Mouse (Mus musculus) MEL (cell line): ENCODE data around the gene Topbp1. TPM values are rescaled to one million over a fixed set of nuclear protein-coding genes. Genes with fewer than 3 reads are reported as not detected.

Experiments used
- DNase-seq: peaks from one replicate; pipeline ENCODE4 v3.0.0; 2011; ENCODE audit warnings: low read depth, low spot score
- H3K27ac ChIP-seq: 2 replicates; pipeline ENCODE4 v1.5.1; 2012; ENCODE audit warnings: low read depth, mild to moderate bottlenecking, control low read depth, low read length, moderate library complexity; ENCODE audit not compliant: control insufficient read depth
- H3K27me3 ChIP-seq, 2 experiments: fragments of 150-350 bp in 1 of 2; sonication (generic) in 1 of 2; 2 replicates each; pipeline ENCODE4 v1.6.1; 2012; ENCODE audit warnings: low read length in 2 of 2, mild to moderate bottlenecking in 2 of 2, improper control_type of control experiment in 1 of 2, moderate library complexity in 1 of 2; ENCODE audit not compliant: insufficient read depth in 2 of 2, control insufficient read depth in 1 of 2
- H3K36me3 ChIP-seq, 2 experiments: 2 replicates each; pipeline ENCODE4 v1.6.1; 2012 to 2014; ENCODE audit warnings: low read length in 2 of 2, improper control_type of control experiment in 1 of 2, inconsistent platforms in 1 of 2, mild to moderate bottlenecking in 1 of 2; ENCODE audit not compliant: insufficient read depth in 2 of 2, control insufficient read depth in 1 of 2
- H3K4me1 ChIP-seq, 2 experiments: fragments of 150-350 bp in 1 of 2; sonication (generic) in 1 of 2; 2 replicates each; pipeline ENCODE4 v1.6.1; 2012; ENCODE audit warnings: low read length in 2 of 2, improper control_type of control experiment in 1 of 2, mild to moderate bottlenecking in 1 of 2; ENCODE audit not compliant: insufficient read depth in 2 of 2, control insufficient read depth in 1 of 2
- H3K4me3 ChIP-seq, 2 experiments: fragments of 150-350 bp in 1 of 2; sonication (generic) in 1 of 2; 2 replicates each; pipeline ENCODE4 v1.5.1; 2012; ENCODE audit warnings: low read depth in 2 of 2, low read length in 2 of 2, mild to moderate bottlenecking in 2 of 2, moderate library complexity in 2 of 2, control low read depth in 1 of 2, improper control_type of control experiment in 1 of 2; ENCODE audit not compliant: control insufficient read depth in 1 of 2, insufficient read depth in 1 of 2
- H3K79me2 ChIP-seq: 2 replicates; pipeline ENCODE4 v1.6.1; 2012; ENCODE audit warnings: mild to moderate bottlenecking, low read length, moderate library complexity; ENCODE audit not compliant: control insufficient read depth, poor library complexity, insufficient read depth
- H3K9ac ChIP-seq: 2 replicates; pipeline ENCODE4 v1.6.1; 2012; ENCODE audit warnings: low read depth, mild to moderate bottlenecking, control low read depth, low read length, moderate library complexity; ENCODE audit not compliant: control insufficient read depth, poor library complexity, severe bottlenecking
- H3K9me3 ChIP-seq: fragments of 150-350 bp; sonication (generic); replicated peaks from 2 replicates; pipeline ENCODE4 v1.6.1; 2012; ENCODE audit warnings: mild to moderate bottlenecking, low read length, improper control_type of control experiment, moderate library complexity; ENCODE audit not compliant: insufficient read depth
- BHLHE40 ChIP-seq: IDR thresholded peaks from 2 replicates; pipeline ENCODE4 v1.6.1; 2012; ENCODE audit warnings: low read depth, mild to moderate bottlenecking, inconsistent platforms, low read length, improper control_type of control experiment, borderline replicate concordance
- CHD1 ChIP-seq: IDR thresholded peaks from 2 replicates; pipeline ENCODE4 v1.6.1; 2012; ENCODE audit warnings: low read depth, mild to moderate bottlenecking, inconsistent platforms, low read length, improper control_type of control experiment
- CHD2 ChIP-seq: IDR thresholded peaks from 2 replicates; pipeline ENCODE4 v1.6.1; 2011; ENCODE audit warnings: low read length, improper control_type of control experiment
- CTCF ChIP-seq, 3 experiments: IDR thresholded peaks in 2 of 3; conservative IDR thresholded peaks in 1 of 3; 2 replicates each; pipeline ENCODE4 v1.5.1; 2011 to 2012; ENCODE audit warnings: low read length in 3 of 3, low read depth in 2 of 3, mild to moderate bottlenecking in 2 of 3, improper control_type of control experiment in 1 of 3, inconsistent platforms in 1 of 3, mixed read lengths in 1 of 3, moderate library complexity in 1 of 3; ENCODE audit not compliant: control insufficient read depth in 1 of 3, insufficient read depth in 1 of 3, poor library complexity in 1 of 3, severe bottlenecking in 1 of 3
- ELF1 ChIP-seq: IDR thresholded peaks from 2 replicates; pipeline ENCODE4 v1.6.1; 2014; ENCODE audit warnings: low read depth, mild to moderate bottlenecking, inconsistent platforms, low read length, improper control_type of control experiment, moderate library complexity
- EP300 ChIP-seq, 2 experiments: IDR thresholded peaks; 2 replicates each; pipeline ENCODE4 v1.6.1; 2011; ENCODE audit warnings: improper control_type of control experiment in 2 of 2, low read length in 2 of 2, low read depth in 1 of 2, mild to moderate bottlenecking in 1 of 2
- ETS1 ChIP-seq: IDR thresholded peaks from 2 replicates; pipeline ENCODE4 v1.6.1; 2012; ENCODE audit warnings: low read depth, mild to moderate bottlenecking, inconsistent platforms, low read length, improper control_type of control experiment, moderate library complexity
- GABPA ChIP-seq: IDR thresholded peaks from 2 replicates; pipeline ENCODE4 v1.6.1; 2012; ENCODE audit warnings: low read depth, mild to moderate bottlenecking, inconsistent platforms, low read length, improper control_type of control experiment, moderate library complexity
- MAZ ChIP-seq: IDR thresholded peaks from 2 replicates; pipeline ENCODE4 v1.6.1; 2012; ENCODE audit warnings: low read depth, mild to moderate bottlenecking, inconsistent platforms, low read length, improper control_type of control experiment
- MEF2A ChIP-seq: IDR thresholded peaks from 2 replicates; pipeline ENCODE4 v1.6.1; 2014; ENCODE audit warnings: low read depth, mild to moderate bottlenecking, inconsistent platforms, low read length, improper control_type of control experiment; ENCODE audit not compliant: poor library complexity, insufficient replicate concordance, severe bottlenecking; ENCODE audit errors: extremely low read depth
- MXI1 ChIP-seq: IDR thresholded peaks from 2 replicates; pipeline ENCODE4 v1.6.1; 2011; ENCODE audit warnings: mild to moderate bottlenecking, low read depth, low read length, improper control_type of control experiment
- POLR2AphosphoS2 ChIP-seq: IDR thresholded peaks from 2 replicates; pipeline ENCODE4 v1.6.1; 2011; ENCODE audit warnings: low read length, improper control_type of control experiment
- POLR2AphosphoS5 ChIP-seq: IDR thresholded peaks from 2 replicates; pipeline ENCODE4 v1.6.1; 2012; ENCODE audit warnings: low read depth, borderline replicate concordance, mild to moderate bottlenecking, inconsistent platforms, low read length, moderate library complexity, mixed read lengths
- RAD21 ChIP-seq: IDR thresholded peaks from 2 replicates; pipeline ENCODE4 v1.6.1; 2011; ENCODE audit warnings: mild to moderate bottlenecking, low read depth, low read length, improper control_type of control experiment
- RCOR1 ChIP-seq: IDR thresholded peaks from 2 replicates; pipeline ENCODE4 v1.6.1; 2012; ENCODE audit warnings: low read depth, mild to moderate bottlenecking, inconsistent platforms, low read length, improper control_type of control experiment
- SIN3A ChIP-seq: IDR thresholded peaks from 2 replicates; pipeline ENCODE4 v1.6.1; 2012; ENCODE audit warnings: low read length, improper control_type of control experiment, inconsistent platforms
- SMC3 ChIP-seq: IDR thresholded peaks from 2 replicates; pipeline ENCODE4 v1.6.1; 2011; ENCODE audit warnings: low read depth, low read length, improper control_type of control experiment
- USF1 ChIP-seq: IDR thresholded peaks from 2 replicates; pipeline ENCODE4 v1.6.1; 2014; ENCODE audit warnings: low read depth, mild to moderate bottlenecking, inconsistent platforms, low read length, improper control_type of control experiment, moderate library complexity
- USF2 ChIP-seq, 2 experiments: IDR thresholded peaks; 2 replicates each; pipeline ENCODE4 v1.6.1; 2011 to 2012; ENCODE audit warnings: improper control_type of control experiment in 2 of 2, low read length in 2 of 2, borderline replicate concordance in 1 of 2, inconsistent platforms in 1 of 2, low read depth in 1 of 2, mild to moderate bottlenecking in 1 of 2; ENCODE audit not compliant: insufficient read depth in 1 of 2
- ZKSCAN1 ChIP-seq: IDR thresholded peaks from 2 replicates; pipeline ENCODE4 v1.6.1; 2012; ENCODE audit warnings: low read depth, mild to moderate bottlenecking, inconsistent platforms, low read length, improper control_type of control experiment, moderate library complexity
- polyA plus RNA-seq, 2 experiments: library from polyadenylated mRNA; stranded (reverse) in 1 of 2; unstranded in 1 of 2; fragments of >175 nt in 1 of 2; fragments of >200 nt in 1 of 2; gene quantifications; 2 replicates each; pipeline versions ENCODE4 v1.2.1 to v1.2.4; 2012; ENCODE audit warnings: low replicate concordance in 2 of 2, low read depth in 1 of 2; ENCODE audit not compliant: insufficient read length in 2 of 2, insufficient read depth in 1 of 2, missing spikeins in 1 of 2
- total RNA-seq: library from RNA; depleted of rRNA; stranded (reverse); fragments of 300-350 nt; gene quantifications from 2 replicates; pipeline ENCODE4 v1.2.3, GENCODE M21; 2012

Gene Topbp1
- total and polyA plus RNA-seq, 3 experiments, result 127 to 756 (median 216) TPM

- Histone ChIP-seq H3K36me3 (peaks cover 0 to 10% of the 10 kb centered on the region in 2 experiments; a peak in 2 of 4 replicates), H3K27ac (no peak overlapping the region), H3K79me2 (no peaks in the 10 kb centered on the region), H3K27me3 (no peaks in the 10 kb centered on the region), H3K9me3 (no peaks in the 10 kb centered on the region), H3K4me1 (peaks cover 2 to 9% of the 10 kb centered on the region in 2 experiments), H3K9ac (no peak overlapping the region), H3K4me3 (no peak overlapping the region)
- DNase-seq, result no peak
- TF ChIP-seq POLR2AphosphoS2 (no peak), BHLHE40 (no peak)
Observed at GRCm38 (mm10) chr9:103286396-103286795, 18.6 kb upstream of the Topbp1 start.

GRCm38 (mm10) chr9:103286901-103287422 lies 18.1 kb upstream of the Topbp1 start:
- Histone ChIP-seq H3K9me3 (no peaks in the 10 kb centered on the region), H3K27me3 (no peaks in the 10 kb centered on the region), H3K4me1 (peaks cover 2 to 9% of the 10 kb centered on the region in 2 experiments), H3K27ac (no peak overlapping the region), H3K79me2 (no peaks in the 10 kb centered on the region), H3K4me3 (no peak overlapping the region), H3K36me3 (peaks cover 0 to 10% of the 10 kb centered on the region in 2 experiments; a peak in 2 of 4 replicates), H3K9ac (no peak overlapping the region)
- DNase-seq, result peak; percentile 12
- TF ChIP-seq USF2 (IDR thresholded peaks at IDR 0.05; ENCODE audit: borderline replicate concordance in 1 of 2, insufficient read depth in 1 of 2, low read depth in 1 of 2, low read length in 2 of 2) (no peak), ETS1 (no peak), GABPA (no peak), CHD1 (no peak), ELF1 (no peak), SMC3 (no peak), USF1 (no peak), MXI1 (no peak), POLR2AphosphoS2 (no peak), RAD21 (no peak), POLR2AphosphoS5 (no peak), EP300 (IDR thresholded peaks at IDR 0.05; ENCODE audit: low read depth in 1 of 2, low read length in 2 of 2) (no peak), MEF2A (no peak), CHD2 (no peak), RCOR1 (no peak), ZKSCAN1 (no peak), SIN3A (no peak), MAZ (no peak), CTCF (IDR thresholded peaks at IDR 0.05 in 2 of 3, conservative IDR thresholded peaks at IDR 0.05 in 1 of 3; ENCODE audit: control insufficient read depth in 1 of 3, insufficient read depth in 1 of 3, low read depth in 2 of 3, low read length in 3 of 3, poor library complexity in 1 of 3, severe bottlenecking in 1 of 3) (no peak)
